Mouse (Mus musculus) bone marrow macrophage, adult 2 months (primary cell): ENCODE results near the gene Slc48a1.

Experiments used
- CTCF ChIP-seq: IDR thresholded peaks from 2 replicates; pipeline ENCODE4 v1.5.1; 2012; ENCODE audit warnings: low read depth, mild to moderate bottlenecking, low read length, moderate library complexity
- POLR2A ChIP-seq: IDR thresholded peaks from 2 replicates; pipeline ENCODE4 v1.6.1; 2012; ENCODE audit warnings: mild to moderate bottlenecking, low read depth, low read length, borderline replicate concordance

DNA sequence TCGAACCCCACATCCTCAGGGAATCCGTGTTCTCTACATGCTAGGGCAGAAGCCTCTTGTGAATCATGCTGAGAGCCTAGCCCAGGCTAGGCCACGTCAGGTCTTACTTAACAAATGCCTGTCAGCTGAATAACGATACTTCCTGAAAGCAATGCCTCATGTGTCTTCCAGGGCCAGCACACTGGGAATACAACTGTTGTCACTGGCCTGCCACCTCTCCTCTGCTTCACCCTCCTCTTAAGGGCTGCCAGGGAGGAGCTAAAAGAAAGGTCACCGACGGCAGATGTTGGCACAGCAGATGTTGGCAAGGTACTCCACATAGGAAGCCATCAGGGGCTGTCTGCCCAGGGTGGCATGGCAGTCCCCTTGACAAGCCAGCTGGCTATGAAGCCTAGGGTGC lies 45.7 kb downstream of the Slc48a1 start:
- no peak for TF ChIP-seq POLR2A
- no peak for TF ChIP-seq CTCF
